Mouse (Mus musculus) cerebellum, postnatal 25 days (tissue): ENCODE results near the gene Cfap97.

Source experiments
- DNase-seq, 2 experiments: peaks; one replicate each; pipeline ENCODE4 v3.0.0; 2021; ENCODE audit warnings: mixed read lengths in 2 of 2

Cfap97 gene

GRCm38 (mm10) chr8:46232798-46233197, 81.2 kb downstream of the Cfap97 start:
- DNase-seq, result no peak

GRCm38 (mm10) chr8:46234736-46235135, 83.2 kb downstream of the Cfap97 start:
- no peak for DNase-seq

GRCm38 (mm10) chr8:46236441-46237223, 85.1 kb downstream of the Cfap97 start:
- DNase-seq, result no peak

GRCm38 (mm10) chr8:46241568-46242374, 90.2 kb downstream of the Cfap97 start:
- peak; percentile 70 to 85 for DNase-seq

- DNase-seq, result no peak
These were observed 91.4 kb downstream of the Cfap97 start for GRCm38 (mm10) chr8:46242946-46243345.
